Comparison of ENCODE assay signal across 26 mouse cellular contexts in the genomic region with DNA sequence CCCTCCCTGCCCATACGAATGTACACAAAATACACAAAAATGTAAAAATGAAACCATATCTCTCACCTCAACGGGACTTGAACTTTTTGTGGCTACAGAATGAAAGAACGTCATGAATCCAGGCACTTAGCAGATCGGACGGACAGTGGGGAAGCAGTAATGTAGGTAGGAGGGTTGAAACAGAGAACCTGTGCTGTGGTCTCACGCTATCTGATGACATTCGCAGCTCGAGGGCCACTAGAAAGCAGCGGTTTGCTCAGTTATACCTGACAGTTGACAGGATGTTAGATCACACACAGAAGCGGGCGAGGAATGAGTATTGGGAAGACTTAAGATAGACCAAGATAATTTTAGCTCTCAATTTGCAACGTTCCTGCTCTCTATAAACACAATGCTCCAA. TPM values are rescaled to one million over a fixed set of nuclear protein-coding genes. Genes with fewer than 3 reads are reported as not detected.
DNase-seq lines count a peak whose midpoint lies in the region; ATAC-seq lines count a peak whose summit lies in the region.
"Had no signal": no experiment of that assay in that cellular context is flagged by ENCODE, and none has a peak within 500 bp of the region (broad histone marks: within the 10 kb centered on the region; RNA-seq: fewer than 3 reads in every experiment).

No protein-coding gene starts in this region.

- H3K9me3 ChIP-seq in lung, embryonic 16.5 days (ENCODE audit: control insufficient read depth, low read length): no peaks in the 10 kb centered on the region
- H3K9me3 ChIP-seq: heart, embryonic 13.5 days; limb, embryonic 10.5 days; limb, embryonic 15.5 days; midbrain, embryonic 12.5 days had no signal

- peak overlapping the region; percentile 75; the same call in 1 of the 2 replicates for H3K27ac ChIP-seq in lung, embryonic 16.5 days (ENCODE audit: low read length)
- H3K27ac ChIP-seq: hindbrain, postnatal 0 days; kidney, postnatal 0 days; liver, embryonic 14.5 days; midbrain, embryonic 12.5 days had no signal

- H3K27me3 ChIP-seq in lung, embryonic 16.5 days (ENCODE audit: control insufficient read depth, insufficient read depth, low read depth, low read length): no peaks in the 10 kb centered on the region
- H3K27me3 ChIP-seq: heart, embryonic 13.5 days; limb, embryonic 15.5 days; midbrain, embryonic 12.5 days had no signal

- WGBS in lung, embryonic 16.5 days: 49% methylated on average over 12 of the region's 12 CpGs

- H3K4me3 ChIP-seq in lung, embryonic 16.5 days (ENCODE audit: low read length): no peak overlapping the region
- H3K4me3 ChIP-seq: erythroblast, embryonic 14.5 days; heart, embryonic 13.5 days; limb, embryonic 10.5 days; limb, embryonic 15.5 days; megakaryocyte, embryonic 14.5 days; midbrain, embryonic 12.5 days had no signal

- no peak overlapping the region for H3K4me2 ChIP-seq in lung, embryonic 16.5 days (ENCODE audit: low read depth, low read length)
- H3K4me2 ChIP-seq: limb, embryonic 15.5 days; lung, embryonic 14.5 days; midbrain, embryonic 12.5 days had no signal

- no peak for ATAC-seq in lung, embryonic 16.5 days (ENCODE audit: low read depth)
- ATAC-seq: forebrain, embryonic 16.5 days; hindbrain, postnatal 0 days; intestine, postnatal 0 days had no signal

- no peak overlapping the region for H3K9ac ChIP-seq in lung, embryonic 16.5 days (ENCODE audit: low read length)
- H3K9ac ChIP-seq: heart, embryonic 13.5 days; limb, embryonic 15.5 days; liver, embryonic 14.5 days; lung, embryonic 14.5 days; midbrain, embryonic 12.5 days had no signal

- peaks cover 27% of the 10 kb centered on the region for H3K4me1 ChIP-seq in lung, embryonic 16.5 days (replicated peaks; ENCODE audit: control insufficient read depth, insufficient read depth, low read length)
- H3K4me1 ChIP-seq: megakaryocyte, embryonic 14.5 days had no signal

- DNase-seq in lung, postnatal 25 days (ENCODE audit: low spot score): no peak
- peak; percentile 46 for DNase-seq in thymus, postnatal 4 days
- no peak for DNase-seq in thymus, adult 18-20 months
- DNase-seq in T-cell, adult 2 months (ENCODE audit: low spot score): peak; percentile 59
- DNase-seq in liver (no peak), adipocyte (ENCODE audit: low spot score) (no peak)
- DNase-seq: adrenal gland, adult 8-10 months; B cell, adult 2 months; cerebellum, adult 2 months; cerebellum, postnatal 14 days; kidney, postnatal 4 days; lung, embryonic 14.5 days; lung, postnatal 4 days; right cerebral cortex, postnatal 14 days had no signal

- no peaks in the 10 kb centered on the region for H3K36me3 ChIP-seq in lung, embryonic 16.5 days (ENCODE audit: control insufficient read depth, insufficient read depth, low read length)
- H3K36me3 ChIP-seq: heart, embryonic 13.5 days; limb, embryonic 10.5 days; limb, embryonic 15.5 days; midbrain, embryonic 12.5 days had no signal

RNA-seq across cellular contexts. Expression of a gene that starts 36.9 kb away (rescaled TPM):
- 58.0 and 58.2 TPM in 2 replicates for polyA plus RNA-seq in lung, embryonic 16.5 days (2015; fragmentation: Nextera tagmentation; extraction: Ambion mirVana)

Comparison
In these comparisons a context has a peak if more than half of its experiments do, and no peak if none do; other contexts are left out.
1. DNase-seq: peak in thymus, postnatal 4 days (single experiment) and T-cell, adult 2 months (single experiment); none in lung, postnatal 25 days (single experiment), thymus, adult 18-20 months (0 of 2), liver (single experiment) and adipocyte (single experiment).